Mouse (Mus musculus) mature B cell (primary cell): ENCODE measurements around the gene Lrrc4.

Source experiments
- in situ Hi-C: fragments of 300-500 bp; cut with MboI; formaldehyde crosslinking; loops from 2 replicates; pipeline ENCODE4 v1.14.3; 2019

The Lrrc4 gene

DNA sequence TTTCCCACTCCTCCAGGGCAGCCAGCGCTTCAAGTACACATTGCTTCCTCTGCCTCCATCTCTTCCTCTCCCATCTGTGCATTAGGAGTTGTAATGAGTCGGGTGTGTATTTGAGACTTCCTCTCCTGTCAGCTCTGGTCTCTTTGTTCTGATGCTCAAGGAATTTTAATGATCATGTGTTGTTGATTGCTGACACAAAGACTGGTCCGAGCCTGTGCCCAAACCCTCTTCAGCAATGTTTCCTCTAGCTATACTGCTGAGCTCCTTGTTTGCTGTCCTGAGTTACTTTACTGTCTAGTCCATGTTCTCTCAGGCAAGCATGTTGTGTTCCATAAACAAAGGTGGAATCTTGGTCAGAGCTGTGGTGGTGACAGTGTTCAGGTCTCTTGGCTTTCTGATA, 102.3 kb downstream of the Lrrc4 start:
- in situ Hi-C loops = no loop called here

DNA sequence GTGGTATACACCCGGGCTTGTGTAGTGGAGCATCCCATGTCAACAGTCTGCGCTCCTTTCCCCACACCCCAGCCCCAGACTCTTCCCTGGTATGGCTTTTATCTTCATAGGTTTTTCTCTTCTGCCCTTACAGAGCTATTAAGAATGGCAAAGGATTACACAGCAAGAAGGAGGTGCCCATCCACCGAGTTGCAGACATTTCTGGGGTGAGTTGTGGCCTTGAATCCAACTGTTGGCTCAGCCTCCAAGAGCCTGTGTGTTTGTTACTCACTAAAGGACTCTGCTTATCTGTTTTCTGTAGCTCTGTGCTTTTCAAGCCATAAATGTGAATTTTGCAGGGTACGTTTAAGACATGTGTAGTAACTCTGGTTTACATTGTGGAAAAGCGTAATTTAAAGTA, 106.8 kb downstream of the Lrrc4 start:
- in situ Hi-C loops = no loop called here

DNA sequence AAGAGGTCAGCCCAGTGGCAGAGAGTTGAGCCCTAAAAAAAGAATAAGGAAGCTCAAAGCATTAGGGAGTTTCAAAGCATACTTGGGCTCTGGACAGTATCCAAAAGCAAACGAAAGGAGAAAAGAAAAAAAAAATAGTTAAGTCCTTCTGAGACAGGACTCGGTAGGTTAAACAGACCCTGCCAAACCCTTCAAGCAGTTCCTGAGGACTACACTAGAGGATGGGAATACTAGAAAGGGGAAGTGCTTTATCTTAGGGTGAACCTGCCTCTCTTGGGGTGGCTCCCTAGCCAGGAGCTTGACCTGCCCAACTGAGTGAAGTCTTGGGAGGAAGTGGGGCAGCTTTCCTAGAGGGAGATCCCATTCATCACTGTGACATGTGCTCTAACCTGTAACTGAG, 108.5 kb downstream of the Lrrc4 start:
- in situ Hi-C loops = no loop called here

DNA sequence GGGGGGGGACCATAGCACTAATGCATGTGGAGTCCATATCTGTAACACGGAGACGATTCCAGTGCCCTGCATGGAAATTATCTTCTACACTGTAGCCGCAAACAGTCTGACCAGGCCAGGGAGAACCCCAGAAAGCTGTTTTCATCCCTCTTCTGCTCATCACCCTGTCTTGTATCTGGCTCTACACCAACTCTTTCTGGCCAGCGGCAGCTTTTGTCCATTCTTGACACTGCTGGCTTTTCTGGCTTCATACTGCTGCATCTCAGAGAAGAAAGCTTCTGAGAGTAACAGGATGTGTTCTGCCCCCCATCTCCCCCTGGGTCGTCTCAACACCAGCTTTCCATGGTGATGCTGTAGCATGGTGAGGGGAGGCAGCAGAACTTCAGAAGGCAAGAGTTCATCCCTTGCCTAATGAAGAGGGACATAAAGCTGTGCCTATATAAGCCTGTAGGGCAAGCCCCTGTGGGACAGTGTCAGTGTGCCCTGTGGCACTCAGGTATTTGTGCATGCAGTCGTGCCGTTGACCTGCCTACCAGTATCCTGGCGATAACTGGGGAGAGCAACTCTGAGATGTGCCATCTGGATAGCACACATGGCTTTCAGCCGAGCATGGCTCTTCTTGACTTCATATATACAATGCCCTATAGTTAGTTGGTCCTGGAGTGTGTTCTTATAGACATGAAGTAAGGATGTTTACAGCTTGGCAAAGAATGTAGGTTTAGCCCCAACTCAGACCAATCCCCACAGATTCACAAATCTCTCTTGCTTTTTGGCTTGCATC, 111.0 kb downstream of the Lrrc4 start:
- in situ Hi-C loops = no loop called here

- in situ Hi-C loops = no loop called here
Observed at GRCm38 (mm10) chr6:28717845-28718237, 113.7 kb downstream of the Lrrc4 start.

GRCm38 (mm10) chr6:28717203-28717844, 114.2 kb downstream of the Lrrc4 start:
- in situ Hi-C loops = no loop called here

- in situ Hi-C loops = no loop called here
Observed at GRCm38 (mm10) chr6:28710035-28710434, 121.5 kb downstream of the Lrrc4 start.

DNA sequence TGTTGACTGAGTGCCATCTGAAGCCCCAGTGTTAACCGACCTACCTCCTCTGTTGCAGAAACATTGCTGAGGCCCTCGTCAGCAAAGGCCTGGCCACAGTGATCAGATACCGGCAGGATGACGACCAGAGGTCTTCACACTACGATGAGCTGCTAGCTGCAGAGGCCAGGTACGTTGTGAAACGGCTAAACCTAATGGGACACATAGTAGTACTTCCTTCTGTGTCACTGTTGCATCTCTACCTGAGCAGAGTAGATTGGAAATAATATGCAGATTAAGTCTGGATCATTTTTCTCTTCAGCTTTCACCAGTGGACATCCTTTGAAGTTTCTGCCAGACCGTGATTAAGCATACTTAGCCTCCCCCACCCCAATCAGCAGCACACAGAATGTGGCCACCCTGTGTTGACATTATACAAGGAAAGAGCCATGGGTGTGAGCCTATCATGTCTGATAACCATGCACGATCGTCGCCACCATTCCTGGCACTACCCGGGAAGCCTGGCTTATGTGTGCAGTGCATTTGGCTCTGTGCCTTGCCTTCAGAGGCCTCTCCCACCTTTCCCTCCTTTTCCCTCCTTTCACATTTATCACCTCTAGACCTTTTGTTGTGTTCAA, 124.5 kb downstream of the Lrrc4 start:
- in situ Hi-C loops = no loop called here

- in situ Hi-C loops = no loop called here
Observed at GRCm38 (mm10) chr6:28706108-28706975, 125.2 kb downstream of the Lrrc4 start.

- in situ Hi-C loops = no loop called here
Observed at GRCm38 (mm10) chr6:28705384-28706107, 126.0 kb downstream of the Lrrc4 start.

- in situ Hi-C loops = no loop called here
Observed at GRCm38 (mm10) chr6:28704612-28705011, 126.9 kb downstream of the Lrrc4 start.

DNA sequence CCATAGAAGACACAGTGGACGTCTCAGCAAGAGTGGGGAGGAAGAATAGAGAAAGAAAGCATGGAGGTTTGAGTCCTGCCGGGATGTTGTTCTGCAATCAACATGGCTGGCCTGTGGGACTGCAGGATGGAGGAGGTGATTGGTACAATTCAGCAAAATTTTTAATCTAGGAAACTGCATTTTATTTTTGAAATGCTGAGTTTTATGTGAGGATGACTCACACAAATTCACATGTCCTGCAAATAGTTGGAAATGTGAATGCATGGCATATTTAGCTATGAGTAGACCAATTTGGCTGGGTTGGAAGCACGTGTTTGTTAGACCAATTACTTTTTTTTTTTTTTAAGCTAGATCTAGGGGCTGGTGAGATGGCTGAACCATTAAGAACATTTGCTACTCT, 134.3 kb downstream of the Lrrc4 start:
- in situ Hi-C loops = no loop called here

- in situ Hi-C loops = no loop called here
Observed at GRCm38 (mm10) chr6:28692659-28693058, 138.9 kb downstream of the Lrrc4 start.

DNA sequence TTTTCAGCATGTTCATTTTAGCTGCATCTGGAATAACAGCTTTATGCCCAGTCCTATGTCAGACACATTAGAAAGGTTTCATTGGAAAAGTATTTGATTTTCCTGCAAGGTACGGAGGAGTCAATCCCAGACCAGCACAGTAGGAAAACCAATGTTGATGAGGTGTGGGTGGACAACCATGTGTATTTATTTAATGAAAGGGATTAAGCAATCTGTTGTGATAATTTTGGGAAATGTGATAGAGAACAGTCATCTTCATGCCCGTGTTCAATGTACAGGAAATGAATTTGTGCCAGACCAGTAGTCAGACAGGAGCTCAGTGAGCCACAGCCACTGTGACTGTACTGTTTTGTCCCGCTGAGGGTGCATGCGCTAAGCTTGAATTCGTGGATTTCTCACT, 143.8 kb downstream of the Lrrc4 start:
- in situ Hi-C loops = no loop called here

- in situ Hi-C loops = no loop called here
Observed at GRCm38 (mm10) chr6:28685745-28686144, 145.8 kb downstream of the Lrrc4 start.

GRCm38 (mm10) chr6:28685052-28685451, 146.5 kb downstream of the Lrrc4 start:
- in situ Hi-C loops = no loop called here

DNA sequence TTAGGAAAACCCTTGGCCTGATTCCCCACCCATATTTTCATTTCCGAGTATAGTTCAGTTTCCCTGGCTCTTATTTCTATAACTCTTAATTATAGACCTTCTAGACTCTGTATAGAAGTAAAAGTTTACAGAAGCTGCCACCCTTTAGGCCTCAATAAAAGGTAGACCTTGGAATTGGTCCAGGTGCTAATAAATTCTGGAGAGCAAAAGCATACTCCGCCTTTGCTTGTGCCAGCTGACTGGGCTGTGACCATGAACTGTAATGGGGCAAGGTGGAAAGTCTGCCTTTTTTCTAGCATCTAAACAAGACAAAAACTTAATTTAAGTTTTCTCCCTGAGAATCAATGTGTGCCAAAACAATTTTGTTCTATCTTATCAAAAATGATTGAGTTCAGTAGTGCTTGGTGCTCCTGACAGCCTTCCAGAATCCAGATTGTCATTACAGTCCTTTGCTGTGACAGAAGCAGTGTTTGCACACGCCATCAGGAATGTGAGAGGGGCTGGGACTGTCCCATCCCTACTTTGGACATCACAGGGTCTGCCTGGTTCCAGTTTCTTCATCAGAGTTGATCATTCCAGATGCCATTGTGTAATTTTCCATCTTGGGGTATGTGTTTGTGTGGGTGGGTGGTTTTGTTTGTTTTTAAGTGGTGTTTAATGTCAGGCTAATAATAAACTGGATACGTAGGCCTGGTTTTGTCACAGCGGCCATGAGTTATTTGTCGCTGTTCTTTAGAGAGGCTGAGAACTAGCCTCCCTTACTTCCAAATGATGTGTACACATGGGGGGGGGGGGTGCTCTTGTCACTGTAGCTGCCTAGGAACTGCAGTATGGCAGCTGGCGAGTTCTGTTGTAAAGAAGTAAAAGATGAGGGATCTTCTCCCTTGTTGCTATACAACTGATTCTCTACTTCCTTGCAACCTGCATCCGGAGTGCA, 149.8 kb downstream of the Lrrc4 start:
- in situ Hi-C loops = no loop called here

DNA sequence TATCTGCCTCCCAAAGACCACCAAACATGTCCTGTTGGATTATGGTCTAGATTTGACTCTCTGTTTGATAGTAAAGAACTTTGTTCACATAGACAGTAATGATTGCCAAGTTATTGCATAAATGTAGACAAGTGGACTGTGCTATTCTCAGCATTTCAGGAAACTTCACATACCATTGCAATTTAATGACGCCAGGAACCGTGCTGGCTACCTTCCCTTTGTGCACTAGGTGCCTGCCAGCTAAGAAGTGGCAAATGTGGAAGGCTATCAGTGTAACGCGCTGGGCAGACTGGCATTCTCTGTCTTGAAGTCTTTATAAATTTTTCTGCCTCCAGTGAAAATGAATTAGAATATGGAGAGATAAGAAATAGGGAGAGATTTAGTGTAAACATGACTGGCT, 151.0 kb downstream of the Lrrc4 start:
- in situ Hi-C loops = no loop called here

DNA sequence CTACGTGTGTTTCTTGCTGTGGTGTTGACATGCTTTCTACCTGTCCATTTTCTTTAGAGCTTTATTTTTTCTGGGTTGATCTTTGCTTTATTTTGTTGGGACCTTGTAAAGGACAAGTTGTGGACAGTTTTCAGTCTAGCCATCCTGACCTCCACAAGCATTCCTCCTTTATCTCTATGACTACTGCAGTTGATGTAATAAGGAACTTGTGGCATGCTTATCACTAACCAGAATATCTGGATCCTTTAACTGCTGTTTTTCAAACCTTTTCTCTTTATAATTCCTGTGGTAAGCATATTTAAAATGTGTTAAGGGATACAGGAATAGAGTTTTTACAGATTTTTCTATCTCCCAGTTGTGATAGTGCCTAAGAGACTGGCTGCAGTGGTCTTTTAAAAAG, 152.7 kb downstream of the Lrrc4 start:
- in situ Hi-C loops = no loop called here

- in situ Hi-C loops = no loop called here
Observed at GRCm38 (mm10) chr6:28674686-28675085, 156.9 kb downstream of the Lrrc4 start.
